Mouse (Mus musculus) ES-E14 (cell line): ENCODE measurements at regions not wholly inside any gene's neighbourhood (a gene's known extent, or its start where the extent isn't known, plus 50 kb on each side); places are given as distances from the start of the nearest gene placed in this dataset.

Experiments used
- DNase-seq: peaks from one replicate; pipeline ENCODE4 v3.0.0-alpha.2; 2013; ENCODE audit warnings: low read depth, low spot score
- H3K27ac ChIP-seq: 2 replicates; pipeline ENCODE4 v1.5.1; 2012; ENCODE audit warnings: low read depth, mild to moderate bottlenecking, low read length, moderate library complexity, mixed read lengths; ENCODE audit not compliant: poor library complexity, insufficient read depth, severe bottlenecking
- H3K36me3 ChIP-seq: 2 replicates; pipeline ENCODE4 v1.6.1; 2012; ENCODE audit warnings: mild to moderate bottlenecking, low read length, moderate library complexity, mixed read lengths; ENCODE audit not compliant: control insufficient read depth, poor library complexity, insufficient read depth, severe bottlenecking
- H3K4me1 ChIP-seq, 2 experiments: fragments of 150-350 bp in 1 of 2; sonication (generic) in 1 of 2; 2 replicates each; pipeline ENCODE4 v1.6.1; 2012; ENCODE audit warnings: low read length in 2 of 2, mild to moderate bottlenecking in 1 of 2, mixed read lengths in 1 of 2; ENCODE audit not compliant: control insufficient read depth in 2 of 2, insufficient read depth in 2 of 2, poor library complexity in 1 of 2
- H3K4me3 ChIP-seq, 2 experiments: fragments of 150-350 bp in 1 of 2; sonication (generic) in 1 of 2; 2 replicates each; pipeline ENCODE4 v1.5.1; 2012; ENCODE audit warnings: low read length in 2 of 2, low read depth in 1 of 2, mild to moderate bottlenecking in 1 of 2, mixed read lengths in 1 of 2; ENCODE audit not compliant: insufficient read depth in 1 of 2, poor library complexity in 1 of 2, severe bottlenecking in 1 of 2
- H3K9ac ChIP-seq: 2 replicates; pipeline ENCODE4 v1.6.1; 2012; ENCODE audit warnings: low read depth, mild to moderate bottlenecking, low read length, mixed read lengths; ENCODE audit not compliant: poor library complexity, insufficient read depth, severe bottlenecking
- H3K9me3 ChIP-seq: fragments of 150-350 bp; sonication (generic); 2 replicates; pipeline ENCODE4 v1.6.1; 2012; ENCODE audit warnings: low read depth, mild to moderate bottlenecking, low read length; ENCODE audit not compliant: control insufficient read depth, insufficient read depth
- CHD2 ChIP-seq: IDR thresholded peaks from 2 replicates; pipeline ENCODE4 v1.6.1; 2014; ENCODE audit warnings: mild to moderate bottlenecking, low read depth, low read length, inconsistent platforms
- HCFC1 ChIP-seq: IDR thresholded peaks from 2 replicates; pipeline ENCODE4 v1.6.1; 2012; ENCODE audit warnings: low read length, inconsistent platforms, borderline replicate concordance; ENCODE audit not compliant: insufficient read depth
- MAFK ChIP-seq: IDR thresholded peaks from 2 replicates; pipeline ENCODE4 v1.6.1; 2014; ENCODE audit warnings: mild to moderate bottlenecking, low read depth, low read length, inconsistent platforms; ENCODE audit not compliant: insufficient read depth
- ZC3H11A ChIP-seq: IDR thresholded peaks from 2 replicates; pipeline ENCODE4 v1.6.1; 2012; ENCODE audit warnings: low read depth, mild to moderate bottlenecking, inconsistent platforms, low read length, borderline replicate concordance
- ZNF384 ChIP-seq: IDR thresholded peaks from 2 replicates; pipeline ENCODE4 v1.6.1; 2012; ENCODE audit warnings: low read depth, low read length, inconsistent platforms
- in situ Hi-C, 2 experiments: fragments of 600-800 bp; cut with MboI; formaldehyde crosslinking; loops; one replicate each; pipeline ENCODE4 v1.15.1; 2025; ENCODE audit warnings: low sequenced_read_pairs in 2 of 2, inconsistent platforms in 1 of 2; ENCODE audit not compliant: unreplicated experiment in 2 of 2

GRCm38 (mm10) chr2:179292566-179292965, 149.7 kb upstream of the Cdh4 start:
- H3K4me3 ChIP-seq: no peak overlapping the region
- in situ Hi-C loops: no loop called here
- no peak overlapping the region for H3K9ac ChIP-seq
- no peaks in the 10 kb centered on the region for H3K9me3 ChIP-seq
- no peaks in the 10 kb centered on the region for H3K36me3 ChIP-seq
- DNase-seq: no peak
- no peak overlapping the region for H3K27ac ChIP-seq
- H3K4me1 ChIP-seq: no peaks in the 10 kb centered on the region
- no peak for TF ChIP-seq CHD2
- no peak for TF ChIP-seq ZC3H11A
- TF ChIP-seq ZNF384: no peak
- TF ChIP-seq MAFK: no peak
- no peak for TF ChIP-seq HCFC1

- in situ Hi-C loops: no loop called here
- no peak overlapping the region for H3K27ac ChIP-seq
- H3K9me3 ChIP-seq: no peaks in the 10 kb centered on the region
- no peak for DNase-seq
- no peak overlapping the region for H3K9ac ChIP-seq
- no peaks in the 10 kb centered on the region for H3K36me3 ChIP-seq
- no peaks in the 10 kb centered on the region for H3K4me1 ChIP-seq
- H3K4me3 ChIP-seq: no peak overlapping the region
- TF ChIP-seq HCFC1: no peak
- no peak for TF ChIP-seq MAFK
- TF ChIP-seq ZC3H11A: no peak
- TF ChIP-seq CHD2: no peak
- no peak for TF ChIP-seq ZNF384
Observed at GRCm38 (mm10) chr2:179293114-179293513, 149.1 kb upstream of the Cdh4 start.

GRCm38 (mm10) chr2:179297057-179297456, 145.2 kb upstream of the Cdh4 start:
- in situ Hi-C loops: no loop called here
- no peak for DNase-seq

GRCm38 (mm10) chr2:179303765-179304164, 138.5 kb upstream of the Cdh4 start:
- Histone ChIP-seq H3K9me3 (no peaks in the 10 kb centered on the region), H3K4me3 (no peak overlapping the region), H3K4me1 (no peaks in the 10 kb centered on the region), H3K27ac (no peak overlapping the region), H3K36me3 (no peaks in the 10 kb centered on the region), H3K9ac (no peak overlapping the region)
- no peak for DNase-seq
- in situ Hi-C loops: no loop called here
- no peak for TF ChIP-seq MAFK
- TF ChIP-seq CHD2: no peak
- no peak for TF ChIP-seq ZC3H11A
- no peak for TF ChIP-seq HCFC1

More at GRCm38 (mm10) chr2:179297057-179297456, 145.2 kb upstream of the Cdh4 start:
- Histone ChIP-seq H3K4me3 (no peak overlapping the region), H3K9me3 (no peaks in the 10 kb centered on the region), H3K36me3 (no peaks in the 10 kb centered on the region), H3K27ac (no peak overlapping the region), H3K4me1 (no peaks in the 10 kb centered on the region), H3K9ac (no peak overlapping the region)
- TF ChIP-seq MAFK (no peak), ZC3H11A (no peak), CHD2 (no peak), ZNF384 (no peak), HCFC1 (no peak)

GRCm38 (mm10) chr2:179307286-179307931, 134.8 kb upstream of the Cdh4 start:
- H3K9ac ChIP-seq: no peak overlapping the region
- TF ChIP-seq ZNF384: no peak
- TF ChIP-seq HCFC1: no peak
- H3K9me3 ChIP-seq: no peaks in the 10 kb centered on the region
- H3K4me1 ChIP-seq: no peaks in the 10 kb centered on the region
- H3K27ac ChIP-seq: no peak overlapping the region
- no peaks in the 10 kb centered on the region for H3K36me3 ChIP-seq
- no peak for DNase-seq
- in situ Hi-C loops: no loop called here
- no peak overlapping the region for H3K4me3 ChIP-seq
